Mouse (Mus musculus): ENCODE results near the gene Dlx6.

DNA sequence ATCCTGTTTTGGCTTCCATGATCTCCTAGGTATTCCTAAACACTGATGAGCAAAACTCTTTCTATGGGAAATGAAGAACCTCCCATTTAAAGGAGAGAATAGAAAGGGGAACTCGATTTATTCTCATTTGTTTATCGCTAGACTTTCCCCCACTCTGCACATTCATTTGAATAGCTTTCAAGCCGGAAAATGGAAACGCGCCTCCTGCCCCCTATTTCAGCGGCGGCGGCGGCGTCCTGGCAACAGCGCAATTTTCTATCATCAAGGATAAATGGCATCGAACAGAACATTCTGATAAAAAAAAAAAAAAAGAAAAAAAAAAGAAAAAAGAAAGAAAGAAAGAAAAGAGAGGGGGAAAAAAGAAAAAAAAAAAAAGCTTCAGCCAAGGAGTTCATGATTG lies 13.4 kb upstream of the Dlx6 start:
- no peak for TF ChIP-seq CTCF (IDR thresholded peaks at IDR 0.05; ENCODE audit: borderline replicate concordance, insufficient read depth, low read depth, low read length)
- no peak for TF ChIP-seq POLR2A (IDR thresholded peaks at IDR 0.05; ENCODE audit: borderline replicate concordance, insufficient read depth, low read length)

Measured in cerebellum, adult 2 months (tissue).